Mouse (Mus musculus): ENCODE measurements at regions not wholly inside any gene's neighbourhood (a gene's known extent, or its start where the extent isn't known, plus 50 kb on each side); places are given as distances from the start of the nearest gene placed in this dataset.

GRCm38 (mm10) chr3:147412274-147412673, 560.1 kb downstream of the Ttll7 start:
- no peak for DNase-seq
- intact Hi-C loops (cut with DNase I; ENCODE audit: low total_unique reads): no loop called here

DNA sequence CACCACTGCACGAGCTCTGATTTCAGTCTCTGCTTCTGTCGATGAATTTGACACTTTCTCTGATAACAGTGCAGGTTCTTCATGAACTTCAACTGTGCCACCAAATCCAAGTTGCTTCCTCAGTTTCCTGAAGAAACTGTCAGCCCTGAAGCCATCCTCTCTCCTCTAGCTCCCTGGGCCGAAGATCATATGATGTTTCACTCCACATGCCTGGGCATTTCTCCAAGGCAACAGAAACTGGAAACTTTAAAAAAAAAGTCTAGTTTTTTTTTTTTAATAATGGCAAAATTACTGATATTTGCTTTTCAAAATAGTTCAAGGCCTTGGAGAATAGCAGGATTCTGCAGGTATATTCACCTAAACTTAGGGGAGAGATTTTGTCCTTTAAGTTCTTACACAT, 564.8 kb downstream of the Ttll7 start:
- DNase-seq: no peak
- intact Hi-C loops (cut with DNase I; ENCODE audit: low total_unique reads): no loop called here

DNA sequence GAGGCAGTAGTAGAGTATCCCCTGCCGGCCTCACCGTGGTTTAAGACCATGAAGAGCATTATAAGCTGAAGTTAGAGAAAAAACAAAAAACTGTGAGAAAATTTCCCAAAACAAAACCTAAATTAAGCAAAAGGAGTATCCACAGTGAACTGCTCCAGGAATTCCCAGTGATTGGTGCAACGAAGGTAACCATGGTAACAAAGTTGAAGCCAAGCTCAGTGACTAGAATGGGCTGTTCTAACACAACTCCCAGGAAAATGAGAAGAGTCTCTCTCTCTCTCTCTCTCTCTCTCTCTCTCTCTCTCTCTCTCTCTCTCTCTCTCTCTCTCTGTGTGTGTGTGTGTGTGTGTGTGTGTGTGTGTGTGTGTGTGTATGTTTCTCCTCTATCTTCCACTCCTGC, 567.0 kb downstream of the Ttll7 start:
- intact Hi-C loops (cut with DNase I; ENCODE audit: low total_unique reads): no loop called here
- no peak for DNase-seq

DNA sequence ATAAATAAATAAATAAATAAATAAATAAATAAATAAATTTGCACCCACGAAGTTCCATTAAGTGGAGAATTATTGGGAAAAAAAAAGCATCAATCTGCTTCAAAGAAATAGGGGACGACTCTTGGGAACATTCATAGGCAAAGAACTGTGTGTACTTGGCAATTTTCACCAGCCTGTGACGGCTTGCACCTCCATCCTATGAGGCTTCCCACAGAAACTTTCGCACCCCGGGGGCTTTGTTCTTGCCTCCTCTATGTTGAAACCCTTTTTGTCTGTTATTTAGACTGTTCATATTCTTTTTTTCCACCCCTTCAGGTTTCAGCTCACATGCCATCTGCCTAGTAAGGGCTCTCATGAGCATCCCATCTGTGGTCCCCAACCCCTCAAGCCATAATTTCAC, 570.0 kb downstream of the Ttll7 start:
- intact Hi-C loops (cut with DNase I; ENCODE audit: low total_unique reads): no loop called here
- no peak for DNase-seq

DNA sequence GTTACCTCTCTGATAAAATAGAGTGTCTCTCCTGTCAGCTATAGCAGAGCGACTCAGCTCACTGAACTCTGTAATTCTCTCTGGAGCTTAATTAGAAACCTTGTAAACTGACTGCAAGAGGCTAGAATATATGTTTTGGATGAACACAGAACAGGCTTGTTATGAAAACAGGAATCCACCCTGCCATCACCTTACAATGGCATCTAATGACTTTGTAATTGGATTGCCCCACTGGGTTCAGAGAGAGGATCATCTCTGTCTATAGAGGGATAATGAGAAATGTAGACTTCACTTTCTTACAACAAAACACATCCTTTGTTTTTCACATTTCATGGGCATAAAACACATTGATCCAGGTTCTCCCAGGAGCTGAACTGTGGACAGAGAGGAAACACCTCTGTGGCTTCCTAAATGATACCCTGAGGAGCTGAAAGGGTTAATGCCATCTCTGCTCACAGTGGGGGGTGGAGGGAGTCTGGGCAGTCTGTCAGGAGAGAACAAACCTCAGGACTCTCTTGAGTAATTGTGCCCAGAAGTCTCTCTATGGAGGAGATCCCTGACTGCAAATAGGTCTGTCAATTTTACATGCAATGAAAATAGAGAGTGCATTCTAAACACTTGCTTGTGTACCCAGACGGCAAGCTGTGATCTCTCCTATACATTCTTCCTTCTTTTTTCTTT, 571.9 kb downstream of the Ttll7 start:
- intact Hi-C loops (cut with DNase I; ENCODE audit: low total_unique reads): no loop called here
- no peak for DNase-seq

DNA sequence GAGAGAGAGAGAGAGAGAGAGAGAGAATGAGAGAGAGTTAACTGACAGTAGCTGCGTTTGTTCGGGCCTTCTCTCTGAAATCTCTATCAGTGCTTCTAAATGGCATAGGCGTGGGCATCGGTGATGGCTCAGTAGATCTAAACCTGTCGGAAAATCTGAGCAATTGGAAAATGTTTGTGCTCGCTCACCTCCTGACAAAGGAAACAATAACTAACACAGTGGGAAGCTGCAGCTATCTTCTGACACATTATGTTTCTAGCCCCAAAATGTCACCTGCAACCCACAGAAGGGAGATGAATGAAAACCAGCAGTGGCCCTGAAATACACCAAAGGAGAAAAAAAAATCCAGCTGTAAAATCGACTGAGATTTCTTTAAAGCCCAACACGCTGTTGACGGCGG, 576.7 kb downstream of the Ttll7 start:
- intact Hi-C loops (cut with DNase I; ENCODE audit: low total_unique reads): no loop called here
- DNase-seq: no peak

DNA sequence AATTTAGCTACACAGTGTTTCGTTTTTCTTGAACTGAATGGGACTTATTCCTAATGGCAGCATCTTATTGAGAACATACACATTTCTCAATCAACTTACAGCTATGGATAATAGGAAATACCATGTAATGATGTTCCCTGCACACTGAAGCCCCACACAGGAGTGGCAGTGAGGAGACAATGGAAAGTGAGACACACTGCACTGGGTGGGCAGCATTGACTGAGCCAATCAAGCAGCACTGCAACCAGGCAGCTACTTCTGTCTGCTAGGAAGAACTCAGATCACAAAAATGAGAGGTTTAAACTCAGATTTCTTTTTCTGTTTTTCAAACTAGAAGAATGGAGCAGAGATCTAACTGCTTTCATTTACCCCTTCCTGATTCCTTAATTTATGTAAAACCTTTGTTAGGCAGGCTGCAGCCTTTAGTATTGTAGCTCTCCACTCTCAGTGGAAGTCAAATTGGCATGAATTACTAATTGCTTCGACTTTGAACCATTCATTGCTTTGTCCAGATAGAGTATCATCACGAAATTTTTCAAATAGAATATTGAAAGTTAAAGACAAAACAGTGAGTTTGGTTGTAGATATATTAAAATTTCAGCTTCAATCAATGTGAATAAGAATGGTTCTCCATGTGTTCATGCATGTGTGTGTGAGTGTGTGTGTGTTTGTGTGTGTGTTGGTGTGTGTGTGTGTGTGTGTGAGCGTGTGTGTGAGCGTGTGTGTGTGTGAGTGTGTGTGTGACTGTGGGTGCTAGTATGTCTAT, 590.9 kb downstream of the Ttll7 start:
- intact Hi-C loops (cut with DNase I; ENCODE audit: low total_unique reads): no loop called here
- no peak for DNase-seq

- intact Hi-C loops (cut with DNase I; ENCODE audit: low total_unique reads): no loop called here
- DNase-seq: no peak
Measured at GRCm38 (mm10) chr3:147443691-147443960, 591.5 kb downstream of the Ttll7 start.

DNA sequence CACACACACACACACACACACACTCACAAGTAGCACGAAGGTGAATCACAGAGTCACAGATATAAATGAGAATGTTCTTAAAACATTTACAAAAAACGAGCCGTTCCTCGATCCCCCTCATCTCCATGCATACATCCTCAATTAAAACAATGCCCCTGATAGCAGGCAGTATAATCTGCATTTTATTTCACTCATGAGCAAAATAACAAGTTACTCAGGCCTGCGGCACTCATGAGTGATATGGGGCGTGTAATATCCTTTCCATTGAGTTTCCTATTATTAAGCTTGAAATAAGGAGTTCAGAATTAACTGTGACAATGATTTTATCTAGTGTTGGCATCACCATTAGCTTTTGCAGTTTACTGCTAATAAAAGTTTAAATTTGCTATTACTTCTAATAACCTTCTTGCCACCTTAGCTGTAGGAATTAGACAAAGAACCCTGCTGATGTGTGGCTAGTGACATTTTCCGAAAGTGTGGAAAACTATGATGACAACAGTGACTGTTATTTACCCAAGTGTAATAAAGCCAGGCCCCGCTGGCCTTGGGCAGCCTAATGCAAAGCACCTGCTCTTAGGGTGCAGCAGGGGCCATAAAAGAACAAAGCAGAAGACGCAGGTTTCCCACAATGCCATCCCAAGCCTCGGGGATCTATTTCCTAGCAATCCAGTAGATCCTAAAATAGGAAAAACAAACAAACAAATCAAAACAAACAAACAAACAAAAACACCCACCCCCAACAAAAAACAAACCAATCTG, 592.0 kb downstream of the Ttll7 start:
- intact Hi-C loops (cut with DNase I; ENCODE audit: low total_unique reads): no loop called here
- no peak for DNase-seq

DNA sequence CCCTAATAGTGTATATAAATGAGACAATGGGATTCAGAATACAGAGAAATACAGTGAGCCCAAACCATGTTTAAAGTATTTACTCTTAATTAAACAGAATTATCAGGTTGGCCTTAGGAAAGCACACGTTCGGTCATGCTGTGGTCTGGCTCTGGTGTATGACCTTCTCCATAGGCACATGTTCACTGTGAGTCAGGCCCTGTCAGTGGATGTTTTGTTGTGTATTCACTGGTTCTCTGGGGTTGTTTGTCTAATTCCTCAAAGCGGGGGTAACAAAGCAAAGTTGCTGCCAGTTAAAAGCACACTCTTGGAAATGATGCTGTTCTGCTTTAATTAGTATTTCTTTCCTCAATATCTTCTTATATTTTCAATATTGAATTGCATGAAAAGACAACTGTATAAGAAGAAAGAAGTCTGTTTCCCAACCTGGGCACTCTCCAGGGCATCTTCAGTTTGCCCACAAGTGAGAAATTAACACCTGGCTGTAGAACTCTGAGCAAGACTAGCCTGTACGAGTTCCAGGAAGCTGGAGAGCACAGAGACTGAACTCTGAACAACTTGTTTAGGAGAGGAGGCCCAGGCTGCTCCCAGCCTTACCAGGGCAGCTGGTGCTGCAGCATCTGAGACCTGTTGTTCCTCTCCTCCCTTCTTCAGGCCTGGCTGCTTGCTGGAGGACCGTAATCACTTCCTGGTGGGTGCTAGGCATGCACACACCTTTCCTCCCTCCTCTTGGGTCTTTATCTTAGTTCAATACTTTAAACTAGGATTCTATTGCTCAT, 593.1 kb downstream of the Ttll7 start:
- intact Hi-C loops (cut with DNase I; ENCODE audit: low total_unique reads): no loop called here
- DNase-seq: no peak

DNA sequence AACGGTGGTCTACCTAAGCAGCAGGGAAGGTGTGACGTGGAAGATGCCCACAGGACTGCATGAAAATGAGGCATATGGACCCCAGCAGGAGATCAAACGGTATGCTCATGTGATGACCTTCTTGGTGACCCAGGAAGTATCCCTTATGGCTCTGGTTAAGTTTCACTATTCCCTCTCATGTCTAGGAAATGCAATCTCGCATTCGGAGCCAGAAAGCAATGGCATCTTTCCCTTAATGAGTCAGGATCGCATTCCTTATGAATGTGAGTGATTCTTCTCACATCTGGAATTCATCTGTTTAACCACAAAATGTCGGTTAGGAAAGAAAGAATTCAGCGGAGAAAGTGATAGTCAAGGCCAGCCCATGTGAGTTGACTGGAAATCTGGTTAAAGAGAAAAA, 593.7 kb downstream of the Ttll7 start:
- intact Hi-C loops (cut with DNase I; ENCODE audit: low total_unique reads): no loop called here
- peak; percentile 43 for DNase-seq

DNA sequence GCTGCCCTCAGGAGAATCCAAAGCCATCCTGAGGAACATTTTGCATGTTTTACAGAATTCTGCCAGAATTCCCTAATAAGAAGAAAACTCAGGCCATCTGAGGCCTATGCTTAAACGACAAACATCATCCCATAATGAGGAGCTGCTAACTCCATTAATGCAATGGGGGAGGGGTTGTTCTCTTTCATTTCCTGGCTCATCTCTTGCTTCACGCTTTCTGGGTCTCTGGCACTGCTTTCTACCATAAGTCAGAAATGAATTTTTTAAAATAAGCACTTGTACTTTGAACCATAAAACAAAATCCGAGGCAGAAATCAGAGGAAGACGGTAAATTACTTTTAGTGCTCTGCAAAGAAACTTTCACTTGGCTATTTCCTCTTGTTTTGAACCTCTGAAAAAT, 600.0 kb downstream of the Ttll7 start:
- DNase-seq: no peak
- intact Hi-C loops (cut with DNase I; ENCODE audit: low total_unique reads): no loop called here

GRCm38 (mm10) chr3:147455383-147455782, 603.2 kb downstream of the Ttll7 start:
- intact Hi-C loops (cut with DNase I; ENCODE audit: low total_unique reads): no loop called here
- no peak for DNase-seq

DNA sequence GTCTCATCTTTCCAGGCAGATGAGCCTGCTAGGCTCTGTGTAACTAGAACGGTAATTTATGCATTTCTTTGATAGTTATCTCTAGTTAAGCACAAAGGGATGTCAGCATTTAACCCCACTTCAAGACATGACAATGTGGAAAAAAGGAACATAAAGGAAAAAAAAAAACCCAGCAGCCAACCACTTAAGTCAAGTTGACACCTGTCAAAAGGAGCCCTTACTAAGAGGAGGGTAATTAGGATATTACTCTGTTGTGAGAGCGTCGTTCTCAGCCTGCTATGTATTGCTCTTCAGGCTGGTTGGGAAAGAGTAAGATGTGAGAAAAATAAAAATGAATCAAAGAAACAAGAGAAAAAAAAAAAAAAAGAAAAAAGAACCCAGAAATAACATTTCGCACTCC, 604.1 kb downstream of the Ttll7 start:
- intact Hi-C loops (cut with DNase I; ENCODE audit: low total_unique reads): no loop called here
- no peak for DNase-seq

DNA sequence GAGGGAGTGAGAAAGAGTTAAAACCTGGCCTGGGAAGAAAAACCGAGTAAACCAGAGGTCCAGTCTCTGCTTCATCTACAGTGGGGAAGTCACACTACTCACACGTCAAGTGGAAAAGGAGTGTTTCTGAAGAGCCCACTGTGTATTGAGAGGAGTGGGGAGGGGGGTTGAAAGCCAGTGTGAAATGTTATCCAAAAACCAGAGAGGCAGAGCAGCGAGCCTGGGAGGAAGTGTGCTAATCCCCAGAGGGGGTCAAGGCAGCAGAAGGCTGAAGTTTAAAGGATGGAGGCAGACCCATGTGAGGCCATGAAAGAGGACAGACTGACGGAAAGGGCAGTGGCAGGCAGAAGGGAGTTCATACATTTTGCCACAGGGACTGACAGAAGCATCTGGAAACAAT, 605.9 kb downstream of the Ttll7 start:
- DNase-seq: no peak
- intact Hi-C loops (cut with DNase I; ENCODE audit: low total_unique reads): no loop called here

GRCm38 (mm10) chr3:147479890-147480289, 627.7 kb downstream of the Ttll7 start:
- intact Hi-C loops (cut with DNase I; ENCODE audit: low total_unique reads): no loop called here
- DNase-seq: no peak

Data from gastrocnemius, postnatal 14 days (tissue).